Mouse (Mus musculus): Measurements from ENCODE around the gene Olfr820. TPM values are rescaled to one million over a fixed set of nuclear protein-coding genes. Genes with fewer than 3 reads are reported as not detected.
"Not testable (repeated sequence)": the region's sequence is repeated elsewhere in the genome, so short reads cannot be mapped to it uniquely, and the experiment has no call there.

Olfr820 gene
- polyA plus RNA-seq (2014; fragmentation: Nextera tagmentation; extraction: Ambion mirVana) = not detected in 2 replicates

GRCm38 (mm10) chr10:130012321-130012720, at the start of gene Olfr820:
Gene Olfr820, plus strand, starts transcription at chr10:130012621.
- ATAC-seq (ENCODE audit: low FRiP score, low TSS enrichment) = no peak
- Histone ChIP-seq H3K4me3 (replicated peaks; ENCODE audit: low read depth, low read length) (no peak within 1 kb of the TSS), H3K27ac (replicated peaks; ENCODE audit: low read depth, low read length) (no peak within 1 kb of the TSS)

GRCm38 (mm10) chr10:129966232-129966631, 46.2 kb upstream of the Olfr820 start:
- not testable (repeated sequence) for H3K9ac ChIP-seq (replicated peaks; ENCODE audit: low read length); DNase-seq; H3K4me3 ChIP-seq (replicated peaks; ENCODE audit: low read depth, low read length); H3K27me3 ChIP-seq (ENCODE audit: control insufficient read depth, insufficient read depth, low read length); H3K4me2 ChIP-seq (ENCODE audit: low read length); H3K36me3 ChIP-seq (ENCODE audit: control insufficient read depth, insufficient read depth, low read length); ATAC-seq (ENCODE audit: low FRiP score, low TSS enrichment); H3K9me3 ChIP-seq (ENCODE audit: control insufficient read depth, low read length); H3K27ac ChIP-seq (replicated peaks; ENCODE audit: low read depth, low read length); H3K4me1 ChIP-seq (ENCODE audit: control insufficient read depth, insufficient read depth, low read length)
- WGBS = 97% methylated on average over 2 of the region's 3 CpGs

More at GRCm38 (mm10) chr10:130012321-130012720, at the start of gene Olfr820:
- Histone ChIP-seq H3K4me1 (ENCODE audit: control insufficient read depth, insufficient read depth, low read length) (no peaks in the 10 kb centered on the region), H3K36me3 (ENCODE audit: control insufficient read depth, insufficient read depth, low read length) (no peaks in the 10 kb centered on the region), H3K27me3 (ENCODE audit: control insufficient read depth, insufficient read depth, low read length) (no peaks in the 10 kb centered on the region), H3K9ac (replicated peaks; ENCODE audit: low read length) (no peak within 1 kb of the TSS), H3K4me2 (ENCODE audit: low read length) (no peak within 1 kb of the TSS), H3K9me3 (ENCODE audit: control insufficient read depth, low read length) (no peaks in the 10 kb centered on the region)
- no peak for DNase-seq

GRCm38 (mm10) chr10:129967166-129967565, 45.3 kb upstream of the Olfr820 start, which contains the start of gene Olfr819:
Gene Olfr819, minus strand, starts transcription at chr10:129967266.
- not testable (repeated sequence) for H3K36me3 ChIP-seq (ENCODE audit: control insufficient read depth, insufficient read depth, low read length); H3K4me2 ChIP-seq (ENCODE audit: low read length); H3K27me3 ChIP-seq (ENCODE audit: control insufficient read depth, insufficient read depth, low read length); H3K9ac ChIP-seq (replicated peaks; ENCODE audit: low read length); DNase-seq; H3K4me3 ChIP-seq (replicated peaks; ENCODE audit: low read depth, low read length); ATAC-seq (ENCODE audit: low FRiP score, low TSS enrichment); H3K27ac ChIP-seq (replicated peaks; ENCODE audit: low read depth, low read length); H3K4me1 ChIP-seq (ENCODE audit: control insufficient read depth, insufficient read depth, low read length); H3K9me3 ChIP-seq (ENCODE audit: control insufficient read depth, low read length)
- 80% methylated on average over 2 of the region's 2 CpGs for WGBS

- not testable (repeated sequence) for H3K4me2 ChIP-seq (ENCODE audit: low read length); DNase-seq; H3K27me3 ChIP-seq (ENCODE audit: control insufficient read depth, insufficient read depth, low read length); H3K9ac ChIP-seq (replicated peaks; ENCODE audit: low read length); H3K9me3 ChIP-seq (ENCODE audit: control insufficient read depth, low read length); H3K27ac ChIP-seq (replicated peaks; ENCODE audit: low read depth, low read length); ATAC-seq (ENCODE audit: low FRiP score, low TSS enrichment); H3K4me3 ChIP-seq (replicated peaks; ENCODE audit: low read depth, low read length); H3K4me1 ChIP-seq (ENCODE audit: control insufficient read depth, insufficient read depth, low read length); H3K36me3 ChIP-seq (ENCODE audit: control insufficient read depth, insufficient read depth, low read length)
- WGBS = no CpG with 5 or more reads among the region's 3 CpGs
Measured at GRCm38 (mm10) chr10:129972994-129973393, 39.4 kb upstream of the Olfr820 start.

- H3K27me3 ChIP-seq (ENCODE audit: control insufficient read depth, insufficient read depth, low read length); ATAC-seq (ENCODE audit: low FRiP score, low TSS enrichment); H3K4me3 ChIP-seq (replicated peaks; ENCODE audit: low read depth, low read length); H3K9me3 ChIP-seq (ENCODE audit: control insufficient read depth, low read length); H3K4me1 ChIP-seq (ENCODE audit: control insufficient read depth, insufficient read depth, low read length); H3K36me3 ChIP-seq (ENCODE audit: control insufficient read depth, insufficient read depth, low read length); H3K4me2 ChIP-seq (ENCODE audit: low read length); H3K9ac ChIP-seq (replicated peaks; ENCODE audit: low read length); DNase-seq; H3K27ac ChIP-seq (replicated peaks; ENCODE audit: low read depth, low read length): not testable (repeated sequence)
- WGBS = no CpG with 5 or more reads among the region's 2 CpGs
Measured at GRCm38 (mm10) chr10:129976040-129976439, 36.4 kb upstream of the Olfr820 start, which contains the start of gene Olfr247. Gene Olfr247, minus strand, starts transcription at chr10:129976140.

- not testable (repeated sequence) for H3K36me3 ChIP-seq (ENCODE audit: control insufficient read depth, insufficient read depth, low read length); H3K4me1 ChIP-seq (ENCODE audit: control insufficient read depth, insufficient read depth, low read length); H3K4me3 ChIP-seq (replicated peaks; ENCODE audit: low read depth, low read length); DNase-seq; H3K27me3 ChIP-seq (ENCODE audit: control insufficient read depth, insufficient read depth, low read length); H3K9me3 ChIP-seq (ENCODE audit: control insufficient read depth, low read length); H3K4me2 ChIP-seq (ENCODE audit: low read length); H3K9ac ChIP-seq (replicated peaks; ENCODE audit: low read length); H3K27ac ChIP-seq (replicated peaks; ENCODE audit: low read depth, low read length); ATAC-seq (ENCODE audit: low FRiP score, low TSS enrichment)
- WGBS = no CpG with 5 or more reads among the region's 3 CpGs
Measured at GRCm38 (mm10) chr10:129981867-129982266, 30.6 kb upstream of the Olfr820 start.

- ATAC-seq (ENCODE audit: low FRiP score, low TSS enrichment); H3K27me3 ChIP-seq (ENCODE audit: control insufficient read depth, insufficient read depth, low read length); H3K9me3 ChIP-seq (ENCODE audit: control insufficient read depth, low read length); H3K36me3 ChIP-seq (ENCODE audit: control insufficient read depth, insufficient read depth, low read length); H3K27ac ChIP-seq (replicated peaks; ENCODE audit: low read depth, low read length); H3K4me1 ChIP-seq (ENCODE audit: control insufficient read depth, insufficient read depth, low read length); H3K4me2 ChIP-seq (ENCODE audit: low read length); H3K9ac ChIP-seq (replicated peaks; ENCODE audit: low read length); DNase-seq; H3K4me3 ChIP-seq (replicated peaks; ENCODE audit: low read depth, low read length): not testable (repeated sequence)
- no CpG with 5 or more reads among the region's 1 CpGs for WGBS
Measured at GRCm38 (mm10) chr10:129984962-129985361, 27.5 kb upstream of the Olfr820 start, which contains the start of gene Gm10310. Gene Gm10310, minus strand, starts transcription at chr10:129985062.

GRCm38 (mm10) chr10:130004104-130004503, 8.3 kb upstream of the Olfr820 start:
- 90% methylated on average over 4 of the region's 4 CpGs for WGBS

GRCm38 (mm10) chr10:130005366-130005765, 7.1 kb upstream of the Olfr820 start:
- H3K9me3 ChIP-seq (ENCODE audit: control insufficient read depth, low read length); ATAC-seq (ENCODE audit: low FRiP score, low TSS enrichment); H3K36me3 ChIP-seq (ENCODE audit: control insufficient read depth, insufficient read depth, low read length); H3K4me3 ChIP-seq (replicated peaks; ENCODE audit: low read depth, low read length); DNase-seq; H3K27me3 ChIP-seq (ENCODE audit: control insufficient read depth, insufficient read depth, low read length); H3K4me1 ChIP-seq (ENCODE audit: control insufficient read depth, insufficient read depth, low read length); H3K4me2 ChIP-seq (ENCODE audit: low read length); H3K9ac ChIP-seq (replicated peaks; ENCODE audit: low read length); H3K27ac ChIP-seq (replicated peaks; ENCODE audit: low read depth, low read length): not testable (repeated sequence)
- WGBS = 88% methylated on average over 4 of the region's 4 CpGs

More at GRCm38 (mm10) chr10:130004104-130004503, 8.3 kb upstream of the Olfr820 start:
- H3K27me3 ChIP-seq (ENCODE audit: control insufficient read depth, insufficient read depth, low read length); H3K4me3 ChIP-seq (replicated peaks; ENCODE audit: low read depth, low read length); H3K27ac ChIP-seq (replicated peaks; ENCODE audit: low read depth, low read length); DNase-seq; H3K9me3 ChIP-seq (ENCODE audit: control insufficient read depth, low read length); ATAC-seq (ENCODE audit: low FRiP score, low TSS enrichment); H3K9ac ChIP-seq (replicated peaks; ENCODE audit: low read length); H3K4me1 ChIP-seq (ENCODE audit: control insufficient read depth, insufficient read depth, low read length); H3K36me3 ChIP-seq (ENCODE audit: control insufficient read depth, insufficient read depth, low read length); H3K4me2 ChIP-seq (ENCODE audit: low read length): not testable (repeated sequence)
